Mouse (Mus musculus): ENCODE measurements at regions not wholly inside any gene's neighbourhood (a gene's known extent, or its start where the extent isn't known, plus 50 kb on each side); places are given as distances from the start of the nearest gene placed in this dataset.

GRCm38 (mm10) chr16:27138384-27138783, 146.9 kb upstream of the Gmnc start:
- DNase-seq (ENCODE audit: low spot score in 2 of 2) = no peak

GRCm38 (mm10) chr16:27138987-27139386, 147.5 kb upstream of the Gmnc start:
- no peak for DNase-seq (ENCODE audit: low spot score in 2 of 2)

- DNase-seq (ENCODE audit: low spot score in 2 of 2) = peak in 1 of 2 experiments; percentile 23
These were observed 148.6 kb upstream of the Gmnc start for GRCm38 (mm10) chr16:27140037-27140436.

GRCm38 (mm10) chr16:27155805-27156204, 151.5 kb upstream of the Ostn start:
- DNase-seq (ENCODE audit: low spot score in 2 of 2) = no peak

- no peak for DNase-seq (ENCODE audit: low spot score in 2 of 2)
These were observed 111.6 kb upstream of the Ostn start for GRCm38 (mm10) chr16:27195650-27196049.
